Mouse (Mus musculus) urinary bladder, postnatal 14 days (tissue): ENCODE data around the gene Hist1h2bj.

ENCODE experiments used
- DNase-seq: peaks from one replicate; pipeline ENCODE4 v3.0.0; 2021; ENCODE audit warnings: low spot score

Hist1h2bj gene

GRCm38 (mm10) chr13:22042568-22043502 is at the start of gene Hist1h2bj, which contains the start of gene Hist1h2ag:
Gene Hist1h2bj (plus strand): TSS chr13:22043214.
Gene Hist1h2ag (minus strand): TSS chr13:22042944.
- DNase-seq, result peak; percentile 84

DNA sequence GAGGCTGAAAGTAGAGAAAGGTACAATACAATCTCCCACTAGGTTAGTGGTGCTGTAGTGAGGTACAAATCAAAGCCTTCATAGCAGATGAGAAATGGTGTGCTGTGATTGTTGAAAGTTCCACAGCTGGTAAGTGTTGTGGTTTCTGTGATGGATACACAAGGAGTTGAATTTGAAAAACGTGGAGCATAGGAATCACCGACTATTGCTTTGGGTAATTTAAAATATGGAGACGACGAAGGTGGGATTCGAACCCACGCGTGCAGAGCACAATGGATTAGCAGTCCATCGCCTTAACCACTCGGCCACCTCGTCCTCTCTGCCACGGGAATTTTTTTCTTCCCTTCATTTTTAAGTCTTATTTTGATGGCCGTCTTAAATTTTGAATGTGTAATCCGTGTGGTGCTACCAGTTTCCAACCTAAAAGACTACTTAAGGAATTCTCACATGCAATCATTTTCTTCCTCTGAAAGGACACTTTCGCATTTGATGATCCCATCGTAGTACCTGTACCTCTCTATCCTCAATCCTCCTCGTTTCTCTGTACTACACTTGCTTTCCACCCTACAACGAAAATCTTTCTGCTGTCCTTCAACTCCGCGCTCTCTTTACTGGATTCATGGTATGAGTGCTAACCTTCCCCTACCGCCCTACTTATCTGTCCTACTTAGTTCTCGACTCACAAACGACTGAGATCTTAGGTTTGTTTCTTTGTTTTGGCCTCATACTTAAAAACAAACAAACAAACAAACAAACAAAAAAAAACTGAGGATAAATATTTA is 48.9 kb upstream of the Hist1h2bj start:
- DNase-seq, result no peak

DNA sequence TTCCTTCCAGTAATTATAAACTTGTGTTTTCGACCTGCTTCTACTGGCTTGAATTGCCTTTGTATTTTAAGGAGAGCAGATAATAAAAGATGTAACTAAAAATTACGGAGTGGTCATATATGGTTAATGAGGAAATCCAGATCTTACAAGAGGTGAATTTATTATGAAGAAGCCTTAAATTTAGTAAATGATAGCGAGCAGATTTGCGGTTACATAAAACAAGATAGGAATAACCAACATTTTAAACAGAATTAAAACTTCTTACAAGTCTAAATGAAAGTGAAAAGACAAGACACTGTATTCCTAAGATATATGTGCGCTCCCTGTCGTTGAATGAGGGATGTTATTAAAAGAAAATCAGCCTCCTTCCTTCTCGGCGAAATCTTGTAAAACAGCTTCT is 48.1 kb upstream of the Hist1h2bj start:
- no peak for DNase-seq

DNA sequence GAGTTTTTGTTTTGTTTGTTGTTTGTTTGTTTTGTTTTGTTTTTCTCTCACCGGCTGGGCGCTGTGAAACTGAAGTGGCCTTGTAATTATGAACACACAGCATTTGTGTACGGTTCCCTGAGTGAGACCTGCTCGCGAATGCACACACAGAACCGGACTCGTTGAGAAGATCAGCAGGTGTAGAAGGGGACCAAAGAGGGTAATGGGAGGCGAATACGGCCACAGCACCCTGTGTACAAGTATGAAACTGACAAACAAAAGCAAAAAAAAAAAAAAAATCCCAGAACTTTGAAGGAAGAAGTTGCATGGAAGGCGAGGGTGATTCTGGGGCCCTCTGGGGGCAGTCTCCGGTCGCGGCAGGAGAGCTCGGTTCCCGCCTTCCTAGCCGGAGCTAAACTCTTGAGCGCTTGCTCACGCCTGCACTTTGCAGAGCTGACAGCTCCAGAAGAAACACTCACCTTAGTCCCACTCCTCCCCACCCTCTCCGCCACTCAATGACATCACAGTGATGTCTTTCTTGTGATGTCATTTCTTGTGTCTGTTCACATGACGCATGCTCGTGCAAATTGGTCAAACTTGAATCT is 47.6 kb upstream of the Hist1h2bj start:
- DNase-seq, result peak; percentile 24

DNA sequence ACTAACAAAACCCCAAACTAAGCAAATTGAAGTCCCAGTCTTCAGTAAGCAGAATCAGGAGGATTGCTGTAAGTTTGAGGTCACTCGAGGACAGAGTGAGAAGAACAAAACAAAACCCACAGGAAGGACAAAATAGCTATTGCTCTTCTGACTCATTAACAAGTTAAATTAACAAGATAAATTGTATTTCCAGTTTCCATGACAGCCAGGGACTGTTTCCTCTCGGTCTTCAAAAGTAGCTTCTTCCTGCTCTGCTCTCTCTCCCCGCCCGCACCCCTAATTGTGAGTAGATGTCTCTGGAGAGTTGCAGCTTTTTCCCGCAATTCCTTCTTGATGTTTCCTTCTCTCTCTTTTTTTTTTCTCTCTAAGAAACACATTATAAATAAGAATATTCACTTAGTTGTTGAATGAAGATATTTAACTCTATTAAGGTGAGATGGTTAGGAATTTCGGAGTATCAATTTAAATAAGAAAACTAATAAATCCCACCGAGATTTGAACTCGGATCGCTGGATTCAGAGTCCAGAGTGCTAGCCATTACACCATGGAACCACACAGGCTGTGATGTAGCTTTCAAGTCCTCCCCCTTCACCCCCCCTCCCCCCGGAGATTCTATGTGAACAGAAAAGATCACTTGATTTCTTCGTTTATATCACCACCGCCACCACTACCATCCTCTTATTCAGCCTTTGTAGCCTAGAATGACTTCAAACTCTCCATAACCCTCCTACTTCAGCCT is 46.7 kb upstream of the Hist1h2bj start:
- DNase-seq, result no peak

DNA sequence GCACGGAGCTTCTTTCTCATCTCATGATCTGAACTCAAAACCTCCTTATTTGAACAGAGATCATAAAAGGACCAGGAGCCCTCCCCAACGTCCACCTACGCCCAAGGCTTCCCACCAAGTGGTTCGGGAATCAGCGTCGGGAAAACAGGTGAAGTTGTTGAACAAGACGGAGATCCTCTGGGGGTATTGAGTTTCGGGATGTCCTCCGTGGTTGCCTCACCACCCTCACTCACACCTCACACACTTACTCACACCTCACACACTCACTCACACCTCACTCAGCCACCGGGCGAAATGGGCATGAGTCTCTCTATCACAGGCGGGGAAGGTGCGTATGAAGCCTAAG is 46.2 kb upstream of the Hist1h2bj start:
- no peak for DNase-seq

- DNase-seq, result no peak
Observed at GRCm38 (mm10) chr13:21997201-21997820, 45.7 kb upstream of the Hist1h2bj start.

DNA sequence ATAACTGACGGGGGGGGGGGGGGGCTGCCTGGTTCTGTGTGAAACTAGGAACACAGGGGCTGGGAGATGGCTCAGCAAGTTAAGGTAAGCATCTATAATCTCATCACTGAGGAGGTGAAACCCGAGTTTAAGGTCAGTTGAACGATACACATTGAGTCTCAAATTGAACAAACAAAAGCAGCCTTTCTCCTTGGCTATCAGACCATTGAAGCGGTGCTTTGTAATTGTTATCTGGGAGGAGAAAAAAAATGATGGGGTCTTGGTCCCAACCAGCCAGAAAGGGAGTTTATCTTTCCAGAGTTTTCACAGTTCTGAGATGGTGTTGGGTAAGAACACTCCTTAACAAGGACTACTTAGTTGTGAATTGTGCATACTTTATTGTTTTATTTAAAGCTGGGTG is 45.2 kb upstream of the Hist1h2bj start:
- no peak for DNase-seq

DNA sequence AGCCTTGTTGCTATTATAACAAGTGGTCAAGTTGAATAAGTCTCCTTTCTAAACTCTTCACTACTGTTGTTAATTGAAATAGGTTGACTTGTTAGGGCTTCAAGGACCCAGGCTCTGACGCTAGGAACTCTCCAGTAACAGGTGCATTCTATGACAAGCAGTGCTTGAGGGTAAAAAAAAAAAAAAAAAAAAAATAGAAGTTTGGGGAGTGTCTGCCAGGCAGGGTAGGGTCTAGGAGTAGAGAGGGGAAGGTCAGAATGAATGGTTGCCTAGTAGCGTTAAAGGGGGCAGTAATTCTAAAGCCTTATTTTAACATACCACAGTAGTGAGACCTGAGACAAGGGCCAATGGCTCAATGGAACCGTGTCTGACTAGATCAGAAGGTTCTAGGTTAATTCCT is 44.6 kb upstream of the Hist1h2bj start:
- no peak for DNase-seq

- no peak for DNase-seq
Observed at GRCm38 (mm10) chr13:21999147-21999546, 43.9 kb upstream of the Hist1h2bj start.

- DNase-seq, result no peak
Observed at GRCm38 (mm10) chr13:22001346-22001745, 41.7 kb upstream of the Hist1h2bj start.

DNA sequence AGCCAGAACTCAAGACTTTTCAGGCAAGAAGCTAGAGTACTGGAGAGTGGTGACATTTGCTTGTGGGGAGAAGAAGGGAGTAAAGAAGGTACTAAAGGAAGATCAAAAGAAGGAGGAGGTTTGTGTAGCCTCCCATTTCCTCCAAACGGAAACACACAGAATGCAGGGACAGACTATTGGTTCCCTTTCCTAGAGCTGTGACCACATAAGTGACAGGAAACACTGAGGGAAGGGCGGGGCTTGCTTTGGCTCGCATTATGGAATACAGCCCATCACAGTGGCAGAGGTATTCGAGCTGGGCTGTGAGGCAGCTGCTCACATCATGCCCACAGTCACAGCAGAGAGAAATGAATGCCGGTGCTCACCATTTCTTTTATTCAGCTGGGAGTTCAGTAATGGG is 41.2 kb upstream of the Hist1h2bj start:
- DNase-seq, result no peak

DNA sequence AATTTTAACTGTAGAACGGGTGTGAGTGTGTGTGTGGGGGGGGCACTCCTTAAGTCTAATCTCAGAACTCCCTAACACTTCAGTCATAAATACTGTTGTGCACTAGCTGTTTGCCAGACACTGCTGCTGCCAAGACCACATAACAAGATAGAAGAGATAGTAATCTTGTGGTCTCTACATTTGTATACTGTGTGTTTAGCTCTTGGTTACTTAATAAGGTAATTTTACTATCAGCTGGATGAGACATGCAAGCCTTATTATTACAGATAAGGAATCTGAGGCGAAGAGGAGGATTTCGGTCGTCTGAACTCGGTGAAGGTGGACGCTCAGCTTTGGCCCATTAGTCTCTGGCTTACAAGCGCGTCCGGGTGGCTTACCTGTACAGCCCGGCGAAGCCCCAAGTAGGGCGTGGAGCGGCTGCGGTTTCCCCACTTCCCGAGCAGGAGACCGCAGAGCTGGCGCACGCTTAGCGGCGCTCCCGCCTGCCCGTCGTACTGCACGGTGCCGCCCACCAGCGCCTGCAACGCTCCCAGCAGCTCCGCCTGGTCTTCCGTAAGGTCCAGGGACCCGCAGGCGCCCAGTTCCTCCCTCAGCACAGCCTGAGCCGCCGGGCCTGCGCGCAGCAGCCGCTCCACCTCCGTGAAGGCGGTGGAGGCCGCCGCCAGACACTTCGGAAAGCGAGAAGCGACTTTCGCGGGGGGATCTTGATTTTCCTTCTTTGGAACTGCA is 37.2 kb upstream of the Hist1h2bj start:
- peak; percentile 39 for DNase-seq

- peak; percentile 61 for DNase-seq
Observed at GRCm38 (mm10) chr13:22006334-22007120, 36.5 kb upstream of the Hist1h2bj start.

DNA sequence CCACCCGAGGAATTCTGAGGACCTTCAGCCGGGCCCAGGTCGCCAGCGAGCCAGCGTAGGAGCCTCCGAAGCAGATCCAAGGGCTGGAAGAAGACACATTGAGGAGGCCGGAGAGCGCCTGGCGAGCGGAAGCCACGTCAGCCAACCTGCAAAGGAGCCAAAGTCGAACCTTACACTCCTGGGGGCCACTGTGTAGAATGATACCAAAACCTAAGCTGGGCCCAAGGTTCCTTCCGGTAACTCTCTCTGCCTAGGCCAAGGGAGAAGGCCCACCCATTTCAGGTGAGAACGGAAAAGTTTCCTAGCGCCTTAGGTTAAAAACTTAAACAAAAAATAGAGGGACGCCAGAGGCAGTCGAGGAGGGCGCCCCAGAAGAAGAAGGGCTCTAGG is 35.9 kb upstream of the Hist1h2bj start:
- no peak for DNase-seq

DNA sequence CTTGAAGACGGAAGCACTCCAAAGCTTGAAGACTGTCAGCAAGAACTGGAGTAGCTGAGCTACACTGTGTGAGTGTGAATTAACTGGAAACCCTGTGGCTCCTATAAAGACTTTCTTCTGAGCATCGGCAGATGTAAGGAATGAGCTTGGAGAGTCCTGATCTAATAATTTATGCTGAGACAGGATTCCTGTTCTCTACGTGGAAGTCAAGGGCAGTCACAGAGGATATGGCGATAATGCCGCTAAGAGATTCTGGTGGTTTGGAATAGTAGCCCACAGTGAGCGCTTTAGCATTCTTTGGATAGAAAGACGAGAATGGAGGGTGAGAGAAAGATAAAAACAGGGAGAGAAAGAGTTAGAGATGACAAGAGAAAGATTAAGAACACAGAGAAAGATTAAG is 35.1 kb upstream of the Hist1h2bj start:
- no peak for DNase-seq

- no peak for DNase-seq
Observed at GRCm38 (mm10) chr13:22008707-22009106, 34.3 kb upstream of the Hist1h2bj start.

DNA sequence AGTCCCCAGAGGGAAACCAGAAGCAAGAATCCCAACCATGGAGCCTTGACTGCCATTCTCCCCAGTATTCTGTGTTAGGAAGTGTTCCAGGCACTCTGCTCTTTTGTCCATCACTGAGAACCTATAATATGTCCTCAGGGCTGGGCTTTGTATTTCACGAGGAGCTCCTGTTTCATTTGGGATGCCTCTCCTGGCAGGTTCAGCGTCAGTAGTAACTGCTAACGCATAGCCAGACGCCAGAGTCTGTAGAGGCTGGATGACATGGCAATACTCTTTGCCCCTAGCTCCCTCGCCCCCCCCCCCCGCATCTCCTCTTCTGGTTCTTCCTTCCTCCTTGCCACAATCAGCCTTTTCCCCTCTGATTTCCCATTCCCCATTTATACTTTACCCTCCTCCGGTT is 33.4 kb upstream of the Hist1h2bj start, which contains the start of gene Prss16:
Prss16 (minus strand) TSS at position 101 of the 400 bp plus-strand sequence.
- DNase-seq, result no peak

GRCm38 (mm10) chr13:22013716-22014115 is 29.3 kb upstream of the Hist1h2bj start:
- no peak for DNase-seq

GRCm38 (mm10) chr13:22014411-22014845 is 28.6 kb upstream of the Hist1h2bj start:
- DNase-seq, result no peak
